Mouse (Mus musculus) erythroblast, embryonic 14.5 days (primary cell): ENCODE measurements around the gene Nav3. TPM values are rescaled to one million over a fixed set of nuclear protein-coding genes. Genes with fewer than 3 reads are reported as not detected.

Experiments
- H3K27me3 ChIP-seq: 2 replicates; pipeline ENCODE4 v1.6.1; 2012; ENCODE audit warnings: inconsistent platforms; ENCODE audit not compliant: control insufficient read depth
- H3K36me3 ChIP-seq: 2 replicates; pipeline ENCODE4 v1.6.1; 2012; ENCODE audit warnings: mild to moderate bottlenecking, inconsistent platforms; ENCODE audit not compliant: control insufficient read depth
- H3K4me1 ChIP-seq: 2 replicates; pipeline ENCODE4 v1.6.1; 2012; ENCODE audit warnings: inconsistent platforms; ENCODE audit not compliant: control insufficient read depth
- H3K4me3 ChIP-seq: replicated peaks from 2 replicates; pipeline ENCODE3; 2012; ENCODE audit warnings: moderate library complexity, mild to moderate bottlenecking, inconsistent platforms
- H3K9me3 ChIP-seq: 2 replicates; pipeline ENCODE4 v1.6.1; 2012; ENCODE audit warnings: low read length, inconsistent platforms, mixed read lengths; ENCODE audit not compliant: control insufficient read depth
- GATA1 ChIP-seq: IDR thresholded peaks from 2 replicates; pipeline ENCODE4 v1.6.1; 2012; ENCODE audit warnings: low read length, inconsistent platforms, mixed read lengths
- TAL1 ChIP-seq: IDR thresholded peaks from 3 replicates; pipeline ENCODE4 v1.6.1; 2012; ENCODE audit warnings: low read length, inconsistent platforms, mixed read lengths
- polyA plus RNA-seq: library from polyadenylated mRNA; stranded (reverse); fragments of >175 nt; gene quantifications from 2 replicates; pipeline ENCODE4 v1.2.3, GENCODE M21; 2012

Nav3 gene
- polyA plus RNA-seq, 1 experiment: not detected

DNA sequence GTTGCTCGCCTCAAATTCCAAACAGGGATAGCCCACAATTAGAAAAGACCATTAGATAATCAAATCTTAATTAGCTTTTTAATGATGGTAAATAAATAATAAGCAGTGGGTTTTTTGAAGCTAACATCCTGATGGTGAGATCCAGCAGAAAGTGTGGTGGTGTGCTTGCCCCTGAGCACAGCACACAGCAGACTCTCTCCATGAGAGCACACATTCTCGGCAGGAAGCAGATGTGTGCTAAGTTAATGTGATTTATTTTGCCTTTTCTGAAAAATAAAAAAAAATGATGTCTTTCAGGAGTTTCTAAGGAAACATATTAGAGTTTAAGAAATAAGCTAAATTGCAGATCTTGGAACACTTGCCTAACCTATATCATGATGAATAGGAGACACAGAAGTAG is 531.9 kb downstream of the Nav3 start:
- Histone ChIP-seq H3K36me3 (no peaks in the 10 kb centered on the region), H3K4me3 (no peak overlapping the region), H3K27me3 (no peaks in the 10 kb centered on the region), H3K9me3 (no peaks in the 10 kb centered on the region), H3K4me1 (no peaks in the 10 kb centered on the region)
- TF ChIP-seq GATA1: no peak

DNA sequence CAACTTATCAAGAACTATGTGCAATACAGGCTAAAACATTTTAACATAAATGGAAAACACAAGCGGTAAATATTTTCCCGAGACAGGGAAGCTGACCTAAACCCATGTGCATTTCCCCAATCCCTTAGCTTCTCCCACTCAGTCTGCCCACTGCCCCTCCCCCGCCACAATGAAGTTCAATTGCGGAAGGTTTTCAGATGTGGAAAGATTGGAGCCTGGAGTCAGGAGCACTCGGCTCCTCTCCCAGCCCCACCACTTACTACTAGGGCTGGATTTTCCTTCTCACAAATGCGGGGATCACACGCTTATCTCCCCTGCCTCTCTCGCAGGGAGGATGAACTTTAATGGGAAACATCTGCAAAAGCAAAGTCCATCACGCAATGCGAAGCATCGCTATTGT is 534.6 kb downstream of the Nav3 start:
- Histone ChIP-seq H3K27me3 (no peaks in the 10 kb centered on the region), H3K9me3 (no peaks in the 10 kb centered on the region), H3K36me3 (no peaks in the 10 kb centered on the region), H3K4me1 (no peaks in the 10 kb centered on the region), H3K4me3 (no peak overlapping the region)
- no peak for TF ChIP-seq TAL1
- no peak for TF ChIP-seq GATA1

DNA sequence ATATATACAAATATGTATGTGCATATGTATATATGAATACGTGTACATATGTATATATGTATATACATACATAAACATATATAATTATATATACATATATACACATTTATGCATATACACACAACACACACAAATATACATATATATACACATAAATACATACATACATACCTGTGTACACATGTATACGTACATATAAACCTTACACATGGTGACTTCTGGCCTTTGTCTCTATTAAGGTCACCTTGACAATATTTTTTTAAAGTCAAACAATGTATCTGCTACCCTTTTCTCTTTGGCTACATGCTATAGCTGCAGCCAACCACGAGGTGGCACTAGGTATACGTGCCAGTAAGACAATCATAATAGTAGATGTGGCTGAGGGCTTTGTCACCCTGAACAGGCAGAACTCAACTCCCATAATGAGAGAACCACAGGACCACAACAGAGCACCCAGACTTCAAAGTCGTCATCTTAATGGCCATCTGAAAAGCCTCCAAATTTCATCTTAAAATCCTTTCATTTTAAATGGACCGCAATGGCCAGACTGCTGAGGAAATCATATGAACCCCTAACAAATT is 535.3 kb downstream of the Nav3 start:
- no peak for TF ChIP-seq TAL1
- no peak for TF ChIP-seq GATA1
- Histone ChIP-seq H3K4me3 (no peak overlapping the region), H3K9me3 (no peaks in the 10 kb centered on the region), H3K36me3 (no peaks in the 10 kb centered on the region), H3K4me1 (no peaks in the 10 kb centered on the region), H3K27me3 (no peaks in the 10 kb centered on the region)

DNA sequence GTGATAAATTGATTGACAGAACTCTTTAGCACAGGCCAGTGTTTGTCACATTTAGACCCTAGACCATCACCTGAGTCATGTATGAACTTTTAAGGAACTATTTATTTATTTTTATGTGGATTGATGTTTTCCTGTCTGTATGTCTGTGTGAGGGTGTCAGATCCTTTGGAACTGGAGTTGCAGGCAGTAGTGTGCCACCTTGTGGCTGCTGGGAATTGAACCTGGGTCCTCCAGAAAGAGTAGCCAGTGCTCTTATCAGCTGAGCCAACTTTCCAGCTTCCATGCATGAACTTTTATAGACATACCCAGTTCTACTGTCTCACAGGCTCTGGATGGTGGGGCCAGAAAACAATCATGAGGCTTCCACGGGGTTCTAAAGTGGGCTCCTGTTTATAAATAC is 536.5 kb downstream of the Nav3 start:
- Histone ChIP-seq H3K9me3 (no peaks in the 10 kb centered on the region), H3K36me3 (no peaks in the 10 kb centered on the region), H3K4me1 (no peaks in the 10 kb centered on the region), H3K27me3 (no peaks in the 10 kb centered on the region), H3K4me3 (no peak overlapping the region)
- TF ChIP-seq TAL1 (no peak), GATA1 (no peak)

DNA sequence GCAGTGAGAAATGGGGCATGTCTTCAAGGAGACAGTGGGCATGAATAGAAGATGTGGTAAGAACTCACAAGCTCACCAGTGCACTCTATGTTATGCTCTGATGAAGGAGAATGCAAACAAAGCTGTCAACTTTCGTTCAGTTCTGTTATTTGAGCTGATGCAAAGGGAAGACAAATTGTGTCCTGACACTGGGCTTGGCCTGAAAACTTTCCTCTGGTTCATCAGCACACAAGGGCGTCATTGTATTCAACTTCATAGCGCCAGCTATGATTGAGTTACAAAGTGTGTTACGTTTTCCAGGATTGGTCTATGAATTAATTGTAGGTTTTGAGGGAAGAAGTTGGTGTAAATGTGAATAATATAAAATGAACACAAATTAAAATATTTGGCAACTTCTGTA is 548.8 kb downstream of the Nav3 start:
- H3K4me1 ChIP-seq: no peaks in the 10 kb centered on the region
- TF ChIP-seq GATA1 (no peak), TAL1 (no peak)
- H3K36me3 ChIP-seq: no peaks in the 10 kb centered on the region
- H3K27me3 ChIP-seq: no peaks in the 10 kb centered on the region
- H3K9me3 ChIP-seq: no peaks in the 10 kb centered on the region; the same call in 1 of the 2 replicates
- no peak overlapping the region for H3K4me3 ChIP-seq

DNA sequence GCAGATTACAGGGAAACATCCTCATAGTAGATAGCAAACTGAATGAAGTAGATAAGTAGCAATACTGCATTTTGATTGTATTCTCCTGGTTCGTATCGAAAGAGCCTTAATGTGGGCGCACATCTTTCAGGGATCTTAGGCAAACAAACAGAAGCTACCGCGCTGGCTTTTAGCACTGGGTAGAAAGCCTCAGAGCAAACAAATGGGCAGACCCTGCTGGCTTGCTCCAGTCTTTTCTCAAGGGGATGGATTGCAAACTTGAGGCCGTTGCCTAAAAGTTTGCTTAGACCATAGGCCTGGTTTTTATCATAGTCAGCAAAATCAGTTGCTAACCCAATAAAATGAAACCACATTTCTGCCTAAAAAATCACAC is 549.6 kb downstream of the Nav3 start:
- Histone ChIP-seq H3K4me3 (no peak overlapping the region), H3K9me3 (no peaks in the 10 kb centered on the region; the same call in 1 of the 2 replicates), H3K27me3 (no peaks in the 10 kb centered on the region), H3K4me1 (no peaks in the 10 kb centered on the region), H3K36me3 (no peaks in the 10 kb centered on the region)
- no peak for TF ChIP-seq TAL1
- TF ChIP-seq GATA1: no peak

DNA sequence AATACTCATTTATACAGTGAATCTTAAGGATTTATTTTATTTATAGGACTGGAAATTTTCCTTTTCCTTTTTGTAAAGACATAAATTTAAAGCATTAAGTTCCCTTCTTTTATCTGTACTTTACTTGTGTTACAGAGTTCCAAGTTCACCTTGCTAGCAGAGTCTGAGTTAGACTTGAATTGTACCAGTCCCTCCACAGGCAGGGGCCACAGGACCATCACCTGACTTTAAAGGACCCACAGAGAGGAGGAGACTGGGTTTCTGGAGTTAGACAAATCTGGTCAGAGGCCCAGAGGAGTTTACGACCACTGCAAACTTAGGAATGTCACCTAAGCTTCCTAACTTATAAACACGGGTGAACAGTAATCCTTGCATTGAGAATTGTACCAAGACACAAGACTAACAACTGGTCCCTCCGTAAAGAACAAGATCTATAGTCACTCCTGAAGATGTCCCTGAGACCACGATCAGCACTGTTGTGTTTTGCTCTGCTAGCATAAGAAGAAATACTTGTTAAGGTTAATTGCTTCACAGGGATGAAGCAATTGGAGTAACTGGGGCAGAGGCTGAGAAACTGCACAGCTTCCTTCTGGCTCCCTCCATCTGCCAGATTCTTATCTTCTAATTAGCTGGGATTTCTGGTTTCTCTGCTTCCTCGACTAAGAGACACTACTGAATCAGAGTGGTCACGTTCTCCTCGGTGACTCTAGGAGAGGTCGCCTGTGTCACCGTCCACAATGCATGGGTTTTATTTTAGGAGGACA is 550.2 kb downstream of the Nav3 start:
- H3K9me3 ChIP-seq: no peaks in the 10 kb centered on the region; the same call in 1 of the 2 replicates
- TF ChIP-seq GATA1: no peak
- no peak for TF ChIP-seq TAL1
- no peaks in the 10 kb centered on the region for H3K4me1 ChIP-seq
- H3K27me3 ChIP-seq: no peaks in the 10 kb centered on the region
- no peaks in the 10 kb centered on the region for H3K36me3 ChIP-seq
- no peak overlapping the region for H3K4me3 ChIP-seq

DNA sequence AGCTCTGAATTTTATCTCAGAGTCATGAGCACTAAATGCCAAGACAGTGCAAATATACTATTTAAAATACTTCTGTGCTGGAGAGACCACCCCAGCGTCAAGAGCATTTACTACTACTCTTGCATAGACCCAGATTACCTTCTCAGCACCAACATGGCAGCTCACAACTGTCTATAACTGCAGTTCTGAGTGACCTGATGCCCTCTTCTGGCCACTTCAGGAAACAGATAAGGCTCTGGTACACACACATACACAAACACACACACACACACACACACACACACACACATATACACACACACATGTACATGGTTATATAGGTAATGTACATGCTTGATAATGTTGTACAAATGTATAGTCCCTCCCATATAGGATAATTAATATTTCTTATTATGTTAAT is 551.2 kb downstream of the Nav3 start:
- TF ChIP-seq TAL1 (no peak), GATA1 (no peak)

DNA sequence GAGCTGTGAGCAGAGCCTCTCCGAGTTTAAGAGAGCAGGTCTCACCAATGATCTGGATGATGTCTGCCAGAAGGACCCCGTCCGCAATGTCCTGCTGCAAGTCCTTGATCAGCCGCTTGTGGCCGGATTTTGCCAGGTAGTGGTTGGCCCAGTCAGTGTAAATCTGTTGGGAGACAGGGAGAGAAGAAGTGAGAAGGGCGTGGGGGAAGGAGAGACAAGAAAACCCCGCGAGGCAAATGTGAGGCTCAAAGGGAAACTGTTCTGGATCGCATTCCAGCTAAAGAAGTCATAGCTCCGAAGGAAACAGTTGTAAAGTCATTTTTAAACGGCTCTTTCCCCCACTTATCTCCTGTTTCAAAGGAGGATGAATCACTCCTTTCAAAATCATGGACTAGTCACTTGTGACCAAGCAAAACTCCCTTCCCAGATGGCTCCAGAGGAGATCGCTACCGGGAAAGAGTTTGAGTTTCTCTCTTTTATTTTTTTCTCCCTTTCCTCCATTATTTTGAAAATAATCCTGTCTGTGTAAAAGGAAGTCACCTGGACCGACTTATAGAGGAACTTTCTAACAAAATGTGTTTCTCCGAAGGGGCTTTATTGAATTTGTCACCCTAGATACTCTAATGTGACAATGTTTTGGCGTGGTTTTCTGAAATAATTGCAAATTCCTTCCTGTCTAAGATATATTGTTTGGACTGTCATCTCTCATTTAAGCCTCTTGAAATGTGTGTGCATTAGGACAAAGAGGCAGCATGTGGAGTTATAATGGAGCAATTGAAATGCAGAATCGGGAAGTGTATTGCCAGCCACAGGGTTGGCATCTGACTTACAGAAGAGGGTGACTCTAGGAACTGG is 552.1 kb downstream of the Nav3 start:
- no peaks in the 10 kb centered on the region for H3K36me3 ChIP-seq

More for the DNA sequence above, 551.2 kb downstream of the Nav3 start:
- no peaks in the 10 kb centered on the region for H3K36me3 ChIP-seq
- no peak overlapping the region for H3K4me3 ChIP-seq
- no peaks in the 10 kb centered on the region for H3K27me3 ChIP-seq
- no peaks in the 10 kb centered on the region; the same call in 1 of the 2 replicates for H3K9me3 ChIP-seq
- no peaks in the 10 kb centered on the region for H3K4me1 ChIP-seq

More for the DNA sequence above, 552.1 kb downstream of the Nav3 start:
- Histone ChIP-seq H3K4me3 (no peak overlapping the region), H3K27me3 (no peaks in the 10 kb centered on the region), H3K4me1 (no peaks in the 10 kb centered on the region), H3K9me3 (no peaks in the 10 kb centered on the region; the same call in 1 of the 2 replicates)
- TF ChIP-seq TAL1: no peak
- TF ChIP-seq GATA1: no peak
